Mouse (Mus musculus) cortical plate, adult 2 months (tissue): ENCODE results near the gene Mmp24. TPM values are rescaled to one million over a fixed set of nuclear protein-coding genes. Genes with fewer than 3 reads are reported as not detected.
A peak's percentile ranks its signal among the peaks of the same experiment; 100 is the strongest.

Experiments
- H3K27ac ChIP-seq: fragments of 200-500 bp; 2 replicates; pipeline ENCODE4 v1.5.1; 2012; ENCODE audit warnings: low read length, control low read depth, inconsistent platforms; ENCODE audit not compliant: insufficient read depth
- H3K4me1 ChIP-seq: fragments of 200-500 bp; 2 replicates; pipeline ENCODE4 v1.6.1; 2011; ENCODE audit warnings: low read length; ENCODE audit not compliant: control insufficient read depth, insufficient read depth
- H3K4me3 ChIP-seq: fragments of 200-500 bp; 2 replicates; pipeline ENCODE4 v1.5.1; 2011; ENCODE audit warnings: mild to moderate bottlenecking, low read length, control low read depth; ENCODE audit not compliant: insufficient read depth
- CTCF ChIP-seq: fragments of 200-500 bp; IDR thresholded peaks from 2 replicates; pipeline ENCODE4 v1.5.1; 2011; ENCODE audit warnings: mild to moderate bottlenecking, control low read depth, low read length; ENCODE audit not compliant: insufficient read depth; ENCODE audit errors: extremely low read depth
- POLR2A ChIP-seq: fragments of 200-500 bp; IDR thresholded peaks from 2 replicates; pipeline ENCODE4 v1.6.1; 2011; ENCODE audit warnings: mild to moderate bottlenecking, low read length, control low read depth; ENCODE audit not compliant: insufficient read depth; ENCODE audit errors: extremely low read depth
- polyA plus RNA-seq: library from polyadenylated mRNA; depleted of rRNA; stranded (reverse); fragments of >200 nt; gene quantifications from 2 replicates; pipeline ENCODE4 v1.2.3, GENCODE M21; 2012

Gene Mmp24
- polyA plus RNA-seq, 1 experiment = 33.8 TPM

GRCm38 (mm10) chr2:155774261-155774926, 748 bp upstream of the Mmp24 start:
- TF ChIP-seq CTCF = no peak
- Histone ChIP-seq H3K4me3 (0 out of 2 replicates have a peak overlapping the region, but pooled peaks have one; percentile 12), H3K27ac (no peak overlapping the region), H3K4me1 (peaks cover 2% of the 10 kb centered on the region; the same call in 1 of the 2 replicates)

GRCm38 (mm10) chr2:155775685-155776263, 632 bp downstream of the Mmp24 start:
- Histone ChIP-seq H3K4me3 (peak overlapping the region; percentile 78), H3K27ac (peak overlapping the region; percentile 20; the same call in 1 of the 2 replicates), H3K4me1 (peaks cover 3% of the 10 kb centered on the region; the same call in 1 of the 2 replicates)
- TF ChIP-seq CTCF (no peak), POLR2A (no peak)

GRCm38 (mm10) chr2:155776824-155777687, 1.9 kb downstream of the Mmp24 start:
- H3K27ac ChIP-seq = no peak overlapping the region
- H3K4me1 ChIP-seq = peaks cover 3% of the 10 kb centered on the region; the same call in 1 of the 2 replicates
- no peak for TF ChIP-seq POLR2A
- TF ChIP-seq CTCF = no peak
- H3K4me3 ChIP-seq = no peak overlapping the region

GRCm38 (mm10) chr2:155777688-155777985, 2.5 kb downstream of the Mmp24 start:
- Histone ChIP-seq H3K4me1 (peaks cover 3% of the 10 kb centered on the region; the same call in 1 of the 2 replicates), H3K27ac (no peak overlapping the region), H3K4me3 (no peak overlapping the region)
- TF ChIP-seq CTCF = no peak
- TF ChIP-seq POLR2A = no peak

GRCm38 (mm10) chr2:155778004-155778403, 2.9 kb downstream of the Mmp24 start:
- no peak overlapping the region for H3K4me3 ChIP-seq
- TF ChIP-seq POLR2A (no peak), CTCF (no peak)
- no peak overlapping the region for H3K27ac ChIP-seq
- H3K4me1 ChIP-seq = peaks cover 3% of the 10 kb centered on the region; the same call in 1 of the 2 replicates

GRCm38 (mm10) chr2:155779066-155779465, 3.9 kb downstream of the Mmp24 start:
- TF ChIP-seq CTCF (no peak), POLR2A (no peak)
- no peak overlapping the region for H3K27ac ChIP-seq
- peaks cover 3% of the 10 kb centered on the region; the same call in 1 of the 2 replicates for H3K4me1 ChIP-seq
- no peak overlapping the region for H3K4me3 ChIP-seq

GRCm38 (mm10) chr2:155779506-155779905, 4.4 kb downstream of the Mmp24 start:
- Histone ChIP-seq H3K27ac (no peak overlapping the region), H3K4me3 (no peak overlapping the region), H3K4me1 (peaks cover 3% of the 10 kb centered on the region; the same call in 1 of the 2 replicates)
- TF ChIP-seq POLR2A (no peak), CTCF (no peak)

- Histone ChIP-seq H3K27ac (no peak overlapping the region), H3K4me1 (peaks cover 5% of the 10 kb centered on the region), H3K4me3 (no peak overlapping the region)
- no peak for TF ChIP-seq POLR2A
- no peak for TF ChIP-seq CTCF
Observed at GRCm38 (mm10) chr2:155784534-155784933, 9.4 kb downstream of the Mmp24 start.

- TF ChIP-seq CTCF = no peak
- no peak for TF ChIP-seq POLR2A
- Histone ChIP-seq H3K4me3 (no peak overlapping the region), H3K4me1 (peaks cover 5% of the 10 kb centered on the region), H3K27ac (no peak overlapping the region)
Observed at GRCm38 (mm10) chr2:155786905-155787304, 11.8 kb downstream of the Mmp24 start.

GRCm38 (mm10) chr2:155787949-155788931, 13.1 kb downstream of the Mmp24 start:
- no peak overlapping the region for H3K27ac ChIP-seq
- peaks cover 5% of the 10 kb centered on the region for H3K4me1 ChIP-seq
- H3K4me3 ChIP-seq = no peak overlapping the region
- TF ChIP-seq CTCF = no peak
